In genomic region chrX:79760887-79761286, GRCm38 (mm10) we compare ENCODE assay signal across 11 mouse cellular contexts.
DNase-seq lines count a peak whose midpoint lies in the region; ATAC-seq and TF ChIP-seq lines count a peak whose summit lies in the region.
"Had no signal": no experiment of that assay in that cellular context is flagged by ENCODE, and none has a peak within 500 bp of the region (broad histone marks: within the 10 kb centered on the region; RNA-seq: fewer than 3 reads in every experiment).

No protein-coding gene starts in this region.

- no peak for ATAC-seq in hindbrain, embryonic 14.5 days (ENCODE audit: low FRiP score)
- no peak for ATAC-seq in hindbrain, embryonic 16.5 days
- ATAC-seq in erythroblast, adult 5-6 weeks (replicated peaks; ENCODE audit: low FRiP score, poor library complexity, severe bottlenecking), result no peak
- no peak for ATAC-seq in granulocyte monocyte progenitor cell, adult 5-6 weeks (replicated peaks; ENCODE audit: poor library complexity, severe bottlenecking)

- H3K27me3 ChIP-seq in hindbrain, embryonic 14.5 days (ENCODE audit: control insufficient read depth, insufficient read depth, low read length), result no peaks in the 10 kb centered on the region
- H3K27me3 ChIP-seq in hindbrain, embryonic 16.5 days (replicated peaks; ENCODE audit: control insufficient read depth, insufficient read depth, low read length), result no peaks in the 10 kb centered on the region
- no peaks in the 10 kb centered on the region for H3K27me3 ChIP-seq in MEL (ENCODE audit: control insufficient read depth in 1 of 2, insufficient read depth in 2 of 2, low read length in 2 of 2)
- H3K27me3 ChIP-seq: limb, embryonic 13.5 days; midbrain, embryonic 12.5 days had no signal

- no peak for TF ChIP-seq EP300 in MEL (IDR thresholded peaks at IDR 0.05; ENCODE audit: low read depth in 1 of 2, low read length in 2 of 2)

- TF ChIP-seq RAD21 in MEL (IDR thresholded peaks at IDR 0.05; ENCODE audit: low read depth, low read length), result no peak

- TF ChIP-seq POLR2A in MEL (IDR thresholded peaks at IDR 0.05; ENCODE audit: control insufficient read depth in 1 of 2, insufficient read depth in 1 of 2, low read depth in 1 of 2, low read length in 2 of 2, poor library complexity in 1 of 2), result no peak

- no peaks in the 10 kb centered on the region for H3K36me3 ChIP-seq in hindbrain, embryonic 14.5 days (replicated peaks; ENCODE audit: control insufficient read depth, insufficient read depth)
- H3K36me3 ChIP-seq in hindbrain, embryonic 16.5 days (ENCODE audit: control insufficient read depth, insufficient read depth, low read length), result no peaks in the 10 kb centered on the region
- no peaks in the 10 kb centered on the region for H3K36me3 ChIP-seq in MEL (ENCODE audit: control insufficient read depth in 1 of 2, insufficient read depth in 2 of 2, low read length in 2 of 2)
- H3K36me3 ChIP-seq: limb, embryonic 13.5 days; midbrain, embryonic 12.5 days had no signal

- H3K9ac ChIP-seq in hindbrain, embryonic 14.5 days, result no peak overlapping the region
- no peak overlapping the region for H3K9ac ChIP-seq in hindbrain, embryonic 16.5 days (ENCODE audit: low read depth, low read length)
- no peak overlapping the region for H3K9ac ChIP-seq in MEL (ENCODE audit: control insufficient read depth, low read depth, low read length, poor library complexity, severe bottlenecking)
- H3K9ac ChIP-seq: limb, embryonic 13.5 days; midbrain, embryonic 12.5 days had no signal

- H3K27ac ChIP-seq in hindbrain, embryonic 14.5 days, result no peak overlapping the region
- no peak overlapping the region for H3K27ac ChIP-seq in hindbrain, embryonic 16.5 days (ENCODE audit: low read depth, low read length)
- no peak overlapping the region for H3K27ac ChIP-seq in MEL (ENCODE audit: control insufficient read depth, low read depth, low read length)
- H3K27ac ChIP-seq: limb, embryonic 13.5 days; midbrain, embryonic 12.5 days had no signal

- no peak overlapping the region for H3K4me2 ChIP-seq in hindbrain, embryonic 14.5 days (replicated peaks)
- H3K4me2 ChIP-seq in hindbrain, embryonic 16.5 days (ENCODE audit: low read length), result no peak overlapping the region
- H3K4me2 ChIP-seq: limb, embryonic 13.5 days; midbrain, embryonic 12.5 days had no signal

- no peak overlapping the region for H3K4me3 ChIP-seq in hindbrain, embryonic 14.5 days (replicated peaks; ENCODE audit: low read length)
- H3K4me3 ChIP-seq in hindbrain, embryonic 16.5 days (ENCODE audit: low read length), result no peak overlapping the region
- no peak overlapping the region for H3K4me3 ChIP-seq in MEL (ENCODE audit: control insufficient read depth in 1 of 2, insufficient read depth in 1 of 2, low read depth in 2 of 2, low read length in 2 of 2)
- H3K4me3 ChIP-seq: limb, embryonic 13.5 days; midbrain, embryonic 12.5 days had no signal

- no peaks in the 10 kb centered on the region for H3K9me3 ChIP-seq in hindbrain, embryonic 14.5 days (ENCODE audit: control insufficient read depth, low read length)
- H3K9me3 ChIP-seq in hindbrain, embryonic 16.5 days (ENCODE audit: control insufficient read depth, low read length), result no peaks in the 10 kb centered on the region
- no peaks in the 10 kb centered on the region for H3K9me3 ChIP-seq in MEL (replicated peaks; ENCODE audit: insufficient read depth, low read length)
- H3K9me3 ChIP-seq: limb, embryonic 13.5 days; midbrain, embryonic 12.5 days had no signal

- no peak for TF ChIP-seq CTCF in MEL (IDR thresholded peaks at IDR 0.05 in 2 of 3, conservative IDR thresholded peaks at IDR 0.05 in 1 of 3; ENCODE audit: control insufficient read depth in 1 of 3, insufficient read depth in 1 of 3, low read depth in 2 of 3, low read length in 3 of 3, poor library complexity in 1 of 3, severe bottlenecking in 1 of 3)

- DNase-seq in hindbrain, embryonic 14.5 days (ENCODE audit: low spot score), result peak; percentile 36
- DNase-seq in 416B (ENCODE audit: low read depth) (peak; percentile 8), MEL (ENCODE audit: low read depth, low spot score) (peak; percentile 1)
- DNase-seq in layer of hippocampus, postnatal 14 days (ENCODE audit: low spot score in 2 of 2), result peak; percentile 5 to 18
- DNase-seq: gastrocnemius, postnatal 36 days; thymus, postnatal 25 days had no signal

- no peaks in the 10 kb centered on the region for H3K4me1 ChIP-seq in hindbrain, embryonic 14.5 days (replicated peaks; ENCODE audit: control insufficient read depth, insufficient read depth, low read length)
- no peaks in the 10 kb centered on the region for H3K4me1 ChIP-seq in hindbrain, embryonic 16.5 days (ENCODE audit: control insufficient read depth, insufficient read depth, low read depth, low read length)
- no peaks in the 10 kb centered on the region for H3K4me1 ChIP-seq in MEL (ENCODE audit: control insufficient read depth in 1 of 2, insufficient read depth in 2 of 2, low read length in 2 of 2)
- H3K4me1 ChIP-seq: limb, embryonic 13.5 days; midbrain, embryonic 12.5 days had no signal

- no peaks in the 10 kb centered on the region for H3K79me2 ChIP-seq in MEL (ENCODE audit: control insufficient read depth, insufficient read depth, low read length, poor library complexity)

TF ChIP-seq in MEL, 35 proteins besides CTCF, POLR2A, EP300 and RAD21:
- TF ChIP-seq MAZ (IDR thresholded peaks at IDR 0.05; ENCODE audit: low read depth, low read length) (no peak), E2F4 (IDR thresholded peaks at IDR 0.05; ENCODE audit: borderline replicate concordance, low read depth, low read length) (no peak), HCFC1 (IDR thresholded peaks at IDR 0.05; ENCODE audit: low read depth, low read length) (no peak), USF1 (IDR thresholded peaks at IDR 0.05; ENCODE audit: low read depth, low read length) (no peak), NELFE (IDR thresholded peaks at IDR 0.05; ENCODE audit: low read depth, low read length) (no peak), ZC3H11A (IDR thresholded peaks at IDR 0.05; ENCODE audit: low read depth, low read length) (no peak)
